Mouse (Mus musculus) midbrain, embryonic 13.5 days (tissue): ENCODE measurements around the gene Zscan10. TPM values are rescaled to one million over a fixed set of nuclear protein-coding genes. Genes with fewer than 3 reads are reported as not detected.
"Not testable (repeated sequence)": the region's sequence is repeated elsewhere in the genome, so short reads cannot be mapped to it uniquely, and the experiment has no call there.

ENCODE experiments used
- ATAC-seq: fragments of 200-750 bp; cut with Nextera tagmentation; 2 replicates; pipeline ENCODE4 v1.8.0; 2017; ENCODE audit warnings: mild to moderate bottlenecking, moderate TSS enrichment, moderate library complexity
- H3K27ac ChIP-seq: fragments of 300-500 bp; sonication (generic); 2 replicates; pipeline ENCODE4 v1.5.1; 2015; ENCODE audit warnings: inconsistent platforms, mild to moderate bottlenecking, moderate library complexity
- H3K27me3 ChIP-seq: fragments of 300-500 bp; sonication (generic); 2 replicates; pipeline ENCODE4 v1.6.1; 2015; ENCODE audit warnings: mild to moderate bottlenecking, inconsistent platforms
- H3K36me3 ChIP-seq: fragments of 300-500 bp; sonication (generic); 2 replicates; pipeline ENCODE4 v1.6.1; 2015; ENCODE audit warnings: mild to moderate bottlenecking, inconsistent platforms
- H3K4me1 ChIP-seq: fragments of 300-500 bp; sonication (generic); replicated peaks from 2 replicates; pipeline ENCODE4 v1.6.1; 2015; ENCODE audit warnings: inconsistent platforms
- H3K4me2 ChIP-seq: fragments of 300-500 bp; sonication (generic); replicated peaks from 2 replicates; pipeline ENCODE4 v1.6.1; 2015; ENCODE audit warnings: moderate library complexity, mild to moderate bottlenecking, inconsistent platforms
- H3K4me3 ChIP-seq: fragments of 300-500 bp; sonication (generic); replicated peaks from 2 replicates; pipeline ENCODE4 v1.5.1; 2015; ENCODE audit warnings: mild to moderate bottlenecking, inconsistent platforms
- H3K9ac ChIP-seq: fragments of 300-500 bp; sonication (generic); replicated peaks from 2 replicates; pipeline ENCODE4 v1.6.1; 2015; ENCODE audit warnings: mild to moderate bottlenecking, inconsistent platforms
- H3K9me3 ChIP-seq: fragments of 300-500 bp; sonication (generic); 2 replicates; pipeline ENCODE4 v1.6.1; 2016; ENCODE audit warnings: mild to moderate bottlenecking, inconsistent platforms
- WGBS: fragments of 180-500 bp; shearing (Covaris S2); methylation state at CpG from one replicate; pipeline ENCODE4 v1.1.7; 2015; 5-methylcytosine and 5-hydroxymethylcytosine counted together
- polyA plus RNA-seq: library from polyadenylated mRNA; unstranded; fragments of >200 nt; fragmentation: Nextera tagmentation; extraction: Ambion mirVana; gene quantifications from 2 replicates; pipeline ENCODE4 v1.2.1, GENCODE M21; 2015

Zscan10 gene
- polyA plus RNA-seq, 1 experiment from 2014 or later: not detected

- H3K27ac ChIP-seq, H3K9ac ChIP-seq, H3K36me3 ChIP-seq, H3K4me3 ChIP-seq, H3K4me2 ChIP-seq, ATAC-seq, H3K27me3 ChIP-seq, H3K9me3 ChIP-seq: not testable (repeated sequence)
- H3K4me1 ChIP-seq: peaks cover 24% of the 10 kb centered on the region
- WGBS: 74% methylated on average over 4 of the region's 4 CpGs
Observed at GRCm38 (mm10) chr17:23595139-23595538, 5.5 kb upstream of the Zscan10 start.

GRCm38 (mm10) chr17:23598582-23599552, 1.8 kb upstream of the Zscan10 start, which contains the start of gene Zfp13:
TSS of gene Zfp13 (minus strand) at chr17:23599487.
- H3K27ac ChIP-seq: 0 out of 2 replicates have a peak within 1 kb of the TSS, but pooled peaks have one; percentile 41
- no peaks in the 10 kb centered on the region for H3K9me3 ChIP-seq
- peaks cover 17% of the 10 kb centered on the region for H3K4me1 ChIP-seq
- H3K36me3 ChIP-seq: no peaks in the 10 kb centered on the region
- peak within 1 kb of the TSS; percentile 40 for H3K9ac ChIP-seq
- peaks cover 3% of the 10 kb centered on the region; the same call in 1 of the 2 replicates for H3K27me3 ChIP-seq
- peak; percentile 95 for ATAC-seq
- H3K4me3 ChIP-seq: peak within 1 kb of the TSS; percentile 39
- WGBS: 12% methylated on average over 31 of the region's 31 CpGs
- peak within 1 kb of the TSS; percentile 58 for H3K4me2 ChIP-seq

- peak overlapping the region; percentile 58 for H3K4me2 ChIP-seq
- H3K4me1 ChIP-seq: peaks cover 17% of the 10 kb centered on the region
- no peaks in the 10 kb centered on the region for H3K9me3 ChIP-seq
- H3K27ac ChIP-seq: no peak overlapping the region
- WGBS: 43% methylated on average over 7 of the region's 7 CpGs
- peak overlapping the region; percentile 40 for H3K9ac ChIP-seq
- ATAC-seq: no peak
- no peaks in the 10 kb centered on the region for H3K36me3 ChIP-seq
- peak overlapping the region; percentile 39 for H3K4me3 ChIP-seq
- peaks cover 3% of the 10 kb centered on the region; the same call in 1 of the 2 replicates for H3K27me3 ChIP-seq
Observed at GRCm38 (mm10) chr17:23599605-23600063, 1.0 kb upstream of the Zscan10 start.

GRCm38 (mm10) chr17:23601836-23602585, 1.4 kb downstream of the Zscan10 start:
- Histone ChIP-seq H3K4me1 (peaks cover 17% of the 10 kb centered on the region), H3K4me3 (no peak overlapping the region), H3K4me2 (no peak overlapping the region), H3K9ac (no peak overlapping the region), H3K27ac (no peak overlapping the region), H3K36me3 (no peaks in the 10 kb centered on the region), H3K27me3 (peaks cover 3% of the 10 kb centered on the region; the same call in 1 of the 2 replicates), H3K9me3 (no peaks in the 10 kb centered on the region)
- no peak for ATAC-seq
- WGBS: 50% methylated on average over 10 of the region's 10 CpGs

- 16% methylated on average over 8 of the region's 8 CpGs for WGBS
- H3K27ac ChIP-seq: no peak overlapping the region
- ATAC-seq: no peak
Observed at GRCm38 (mm10) chr17:23603077-23603476, 2.4 kb downstream of the Zscan10 start.

GRCm38 (mm10) chr17:23603542-23603941, 2.9 kb downstream of the Zscan10 start:
- Histone ChIP-seq H3K9me3 (no peaks in the 10 kb centered on the region), H3K27ac (no peak overlapping the region), H3K36me3 (no peaks in the 10 kb centered on the region), H3K4me2 (no peak overlapping the region), H3K4me3 (no peak overlapping the region), H3K27me3 (peaks cover 3% of the 10 kb centered on the region; the same call in 1 of the 2 replicates), H3K4me1 (peaks cover 14% of the 10 kb centered on the region), H3K9ac (no peak overlapping the region)
- ATAC-seq: no peak
- WGBS: 62% methylated on average over 2 of the region's 2 CpGs

More at GRCm38 (mm10) chr17:23603077-23603476, 2.4 kb downstream of the Zscan10 start:
- Histone ChIP-seq H3K36me3 (no peaks in the 10 kb centered on the region), H3K9me3 (no peaks in the 10 kb centered on the region), H3K27me3 (peaks cover 3% of the 10 kb centered on the region; the same call in 1 of the 2 replicates), H3K4me1 (peaks cover 17% of the 10 kb centered on the region), H3K4me2 (no peak overlapping the region), H3K4me3 (no peak overlapping the region), H3K9ac (no peak overlapping the region)

- 69% methylated on average over 7 of the region's 7 CpGs for WGBS
- Histone ChIP-seq H3K4me3 (no peak overlapping the region), H3K4me2 (no peak overlapping the region), H3K27ac (no peak overlapping the region), H3K36me3 (no peaks in the 10 kb centered on the region), H3K9me3 (no peaks in the 10 kb centered on the region), H3K9ac (no peak overlapping the region), H3K4me1 (peaks cover 6% of the 10 kb centered on the region), H3K27me3 (peaks cover 3% of the 10 kb centered on the region; the same call in 1 of the 2 replicates)
- ATAC-seq: no peak
Observed at GRCm38 (mm10) chr17:23604394-23604793, 3.7 kb downstream of the Zscan10 start.

- Histone ChIP-seq H3K27me3 (peaks cover 3% of the 10 kb centered on the region; the same call in 1 of the 2 replicates), H3K9me3 (no peaks in the 10 kb centered on the region), H3K4me1 (no peaks in the 10 kb centered on the region), H3K4me2 (no peak overlapping the region), H3K36me3 (no peaks in the 10 kb centered on the region), H3K9ac (no peak overlapping the region), H3K27ac (no peak overlapping the region), H3K4me3 (no peak overlapping the region)
- no peak for ATAC-seq
- 82% methylated on average over 8 of the region's 8 CpGs for WGBS
Observed at GRCm38 (mm10) chr17:23605220-23605619, 4.6 kb downstream of the Zscan10 start.

- ATAC-seq: no peak
- Histone ChIP-seq H3K4me1 (no peaks in the 10 kb centered on the region), H3K27me3 (no peaks in the 10 kb centered on the region), H3K4me3 (no peak overlapping the region), H3K9me3 (no peaks in the 10 kb centered on the region), H3K36me3 (no peaks in the 10 kb centered on the region), H3K27ac (no peak overlapping the region), H3K4me2 (no peak overlapping the region), H3K9ac (no peak overlapping the region)
- 94% methylated on average over 24 of the region's 24 CpGs for WGBS
Observed at GRCm38 (mm10) chr17:23609612-23610011, 9.0 kb downstream of the Zscan10 start.

- Histone ChIP-seq H3K27ac (no peak overlapping the region), H3K27me3 (no peaks in the 10 kb centered on the region), H3K36me3 (no peaks in the 10 kb centered on the region), H3K4me1 (no peaks in the 10 kb centered on the region), H3K4me2 (no peak overlapping the region), H3K4me3 (no peak overlapping the region), H3K9ac (no peak overlapping the region), H3K9me3 (no peaks in the 10 kb centered on the region)
- WGBS: 88% methylated on average over 28 of the region's 28 CpGs
- ATAC-seq: 0 out of 2 replicates have a peak, but pooled peaks have one; percentile 43
Observed at GRCm38 (mm10) chr17:23610361-23610800, 9.7 kb downstream of the Zscan10 start.

- no peaks in the 10 kb centered on the region for H3K4me1 ChIP-seq
- ATAC-seq: no peak
- no peak overlapping the region for H3K9ac ChIP-seq
- no peak overlapping the region for H3K4me3 ChIP-seq
- no peaks in the 10 kb centered on the region for H3K36me3 ChIP-seq
- no peak overlapping the region for H3K27ac ChIP-seq
- H3K27me3 ChIP-seq: 0 out of 2 replicates have a peak, but pooled peaks cover 6% of the 10 kb centered on the region
- H3K9me3 ChIP-seq: no peaks in the 10 kb centered on the region
- 63% methylated on average over 9 of the region's 9 CpGs for WGBS
- H3K4me2 ChIP-seq: no peak overlapping the region
Observed at GRCm38 (mm10) chr17:23617087-23617486, 16.4 kb downstream of the Zscan10 start.
